ENCODE assay signal across 23 mouse cellular contexts in genomic region chr1:93691786-93692357, GRCm38 (mm10). TPM values are rescaled to one million over a fixed set of nuclear protein-coding genes. Genes with fewer than 3 reads are reported as not detected.
DNase-seq lines count a peak whose midpoint lies in the region; ATAC-seq and TF ChIP-seq lines count a peak whose summit lies in the region.
"Had no signal": no experiment of that assay in that cellular context is flagged by ENCODE, and none has a peak within 500 bp of the region (broad histone marks: within the 10 kb centered on the region; RNA-seq: fewer than 3 reads in every experiment).

No protein-coding gene starts in this region.

- no peak for TF ChIP-seq EP300 in stomach, postnatal 0 days (optimal IDR thresholded peaks at IDR 0.05)

- no peak overlapping the region for H3K9ac ChIP-seq in forebrain, embryonic 11.5 days (ENCODE audit: low read length)
- H3K9ac ChIP-seq in forebrain, embryonic 12.5 days, result no peak overlapping the region
- no peak overlapping the region for H3K9ac ChIP-seq in intestine, embryonic 16.5 days (ENCODE audit: low read depth, low read length)
- no peak overlapping the region for H3K9ac ChIP-seq in stomach, postnatal 0 days (ENCODE audit: low read length)
- no peak overlapping the region for H3K9ac ChIP-seq in hindbrain, embryonic 14.5 days
- H3K9ac ChIP-seq: embryonic facial prominence, embryonic 15.5 days; heart, embryonic 12.5 days; lung, embryonic 14.5 days; midbrain, embryonic 13.5 days had no signal

- ATAC-seq in forebrain, embryonic 11.5 days (replicated peaks; ENCODE audit: low FRiP score), result no peak
- ATAC-seq in forebrain, embryonic 12.5 days (ENCODE audit: low FRiP score), result no peak
- ATAC-seq in intestine, embryonic 16.5 days, result peak; percentile 47
- ATAC-seq in stomach, postnatal 0 days (ENCODE audit: low FRiP score, low TSS enrichment), result no peak; the same call in 1 of the 2 replicates
- ATAC-seq in hindbrain, embryonic 14.5 days (ENCODE audit: low FRiP score), result no peak
- ATAC-seq: activated CD4-positive, CD25-positive, alpha-beta regulatory T cell, adult 4 months; hindbrain, embryonic 16.5 days; midbrain, embryonic 13.5 days; Patski had no signal

- peak; percentile 41 for DNase-seq in forebrain, embryonic 11.5 days (ENCODE audit: low spot score)
- peak in 1 of 2 experiments; percentile 32 for DNase-seq in left cerebral cortex, adult 2 months (ENCODE audit: extremely low spot score in 1 of 2, low spot score in 2 of 2)
- DNase-seq in left cerebral cortex, adult 11 months (ENCODE audit: low spot score), result no peak
- peak; percentile 81 for DNase-seq in 416B (ENCODE audit: low read depth)
- DNase-seq in stomach, postnatal 0 days (ENCODE audit: low spot score), result no peak
- no peak for DNase-seq in hindbrain, embryonic 14.5 days (ENCODE audit: low spot score)
- DNase-seq: cerebellum, adult 9-11 months; kidney, adult 8-10 months; kidney, postnatal 36 days; left cerebral cortex, postnatal 4 days; lung, embryonic 14.5 days; thymus, postnatal 25 days had no signal

- 82% methylated on average over 10 of the region's 10 CpGs for WGBS in forebrain, embryonic 11.5 days
- WGBS in forebrain, embryonic 12.5 days, result 78% methylated on average over 10 of the region's 10 CpGs
- WGBS in intestine, embryonic 16.5 days, result 67% methylated on average over 10 of the region's 10 CpGs
- 63% methylated on average over 10 of the region's 10 CpGs for WGBS in stomach, postnatal 0 days
- 69% methylated on average over 10 of the region's 10 CpGs for WGBS in hindbrain, embryonic 14.5 days

- no peaks in the 10 kb centered on the region for H3K27me3 ChIP-seq in forebrain, embryonic 11.5 days (ENCODE audit: control insufficient read depth, insufficient read depth, low read length)
- 0 out of 2 replicates have a peak, but pooled peaks cover 4% of the 10 kb centered on the region for H3K27me3 ChIP-seq in forebrain, embryonic 12.5 days
- H3K27me3 ChIP-seq in intestine, embryonic 16.5 days (replicated peaks; ENCODE audit: control insufficient read depth, insufficient read depth, low read length), result no peaks in the 10 kb centered on the region
- no peaks in the 10 kb centered on the region for H3K27me3 ChIP-seq in stomach, postnatal 0 days (ENCODE audit: control insufficient read depth, insufficient read depth, low read length)
- H3K27me3 ChIP-seq in hindbrain, embryonic 14.5 days (ENCODE audit: control insufficient read depth, insufficient read depth, low read length), result no peaks in the 10 kb centered on the region
- H3K27me3 ChIP-seq: embryonic facial prominence, embryonic 15.5 days; heart, embryonic 12.5 days; midbrain, embryonic 13.5 days; Patski had no signal

- H3K27ac ChIP-seq in forebrain, embryonic 11.5 days (ENCODE audit: low read depth, low read length), result no peak overlapping the region
- H3K27ac ChIP-seq in forebrain, embryonic 12.5 days, result no peak overlapping the region
- H3K27ac ChIP-seq in left cerebral cortex, adult 2 months, result peak overlapping the region; percentile 50; the same call in 1 of the 2 replicates
- H3K27ac ChIP-seq in intestine, embryonic 16.5 days (ENCODE audit: low read length), result peak overlapping the region; percentile 16; the same call in 1 of the 2 replicates
- H3K27ac ChIP-seq in stomach, postnatal 0 days (replicated peaks), result no peak overlapping the region
- no peak overlapping the region for H3K27ac ChIP-seq in hindbrain, embryonic 14.5 days
- H3K27ac ChIP-seq: embryonic facial prominence, embryonic 15.5 days; forebrain, embryonic 10.5 days; macrophage; midbrain, embryonic 13.5 days had no signal

- H3K4me3 ChIP-seq in forebrain, embryonic 11.5 days (ENCODE audit: low read depth, low read length), result no peak overlapping the region
- H3K4me3 ChIP-seq in forebrain, embryonic 12.5 days (replicated peaks), result no peak overlapping the region
- no peak overlapping the region for H3K4me3 ChIP-seq in left cerebral cortex, adult 2 months
- no peak overlapping the region for H3K4me3 ChIP-seq in intestine, embryonic 16.5 days (ENCODE audit: low read length)
- no peak overlapping the region for H3K4me3 ChIP-seq in stomach, postnatal 0 days (ENCODE audit: low read depth, low read length)
- no peak overlapping the region for H3K4me3 ChIP-seq in hindbrain, embryonic 14.5 days (replicated peaks; ENCODE audit: low read length)
- H3K4me3 ChIP-seq: embryonic facial prominence, embryonic 15.5 days; forebrain, embryonic 10.5 days; heart, embryonic 12.5 days; midbrain, embryonic 13.5 days had no signal

- H3K9me3 ChIP-seq in forebrain, embryonic 11.5 days (ENCODE audit: control insufficient read depth, low read length), result no peaks in the 10 kb centered on the region
- no peaks in the 10 kb centered on the region for H3K9me3 ChIP-seq in forebrain, embryonic 12.5 days
- no peaks in the 10 kb centered on the region for H3K9me3 ChIP-seq in intestine, embryonic 16.5 days (ENCODE audit: control insufficient read depth, low read length)
- no peaks in the 10 kb centered on the region for H3K9me3 ChIP-seq in stomach, postnatal 0 days (ENCODE audit: control insufficient read depth, low read length)
- no peaks in the 10 kb centered on the region for H3K9me3 ChIP-seq in hindbrain, embryonic 14.5 days (ENCODE audit: control insufficient read depth, low read length)
- H3K9me3 ChIP-seq: embryonic facial prominence, embryonic 15.5 days; forebrain, embryonic 10.5 days; heart, embryonic 12.5 days; midbrain, embryonic 13.5 days had no signal

- intact Hi-C loops in left cerebral cortex, adult 2 months (cut with DNase I), result no loop called here

- H3K4me1 ChIP-seq in forebrain, embryonic 11.5 days (replicated peaks; ENCODE audit: control insufficient read depth, insufficient read depth, low read length), result no peaks in the 10 kb centered on the region
- H3K4me1 ChIP-seq in forebrain, embryonic 12.5 days, result peaks cover 5% of the 10 kb centered on the region
- peaks cover 11% of the 10 kb centered on the region for H3K4me1 ChIP-seq in intestine, embryonic 16.5 days (ENCODE audit: control insufficient read depth, insufficient read depth, low read length)
- peaks cover 2% of the 10 kb centered on the region; the same call in 1 of the 2 replicates for H3K4me1 ChIP-seq in stomach, postnatal 0 days (replicated peaks; ENCODE audit: control insufficient read depth, insufficient read depth)
- H3K4me1 ChIP-seq in hindbrain, embryonic 14.5 days (replicated peaks; ENCODE audit: control insufficient read depth, insufficient read depth, low read length), result peaks cover 16% of the 10 kb centered on the region

- TF ChIP-seq CTCF in left cerebral cortex, adult 2 months (IDR thresholded peaks at IDR 0.05), result no peak
- TF ChIP-seq CTCF in stomach, postnatal 0 days (IDR thresholded peaks at IDR 0.05; ENCODE audit: low read depth), result no peak

- H3K36me3 ChIP-seq in forebrain, embryonic 11.5 days (ENCODE audit: control insufficient read depth, insufficient read depth, low read length), result no peaks in the 10 kb centered on the region; the same call in 1 of the 2 replicates
- H3K36me3 ChIP-seq in forebrain, embryonic 12.5 days (replicated peaks), result peaks cover 24% of the 10 kb centered on the region
- no peaks in the 10 kb centered on the region for H3K36me3 ChIP-seq in intestine, embryonic 16.5 days (ENCODE audit: control insufficient read depth, insufficient read depth, low read length)
- peaks cover 3% of the 10 kb centered on the region for H3K36me3 ChIP-seq in stomach, postnatal 0 days (ENCODE audit: control insufficient read depth, insufficient read depth, low read length)
- H3K36me3 ChIP-seq in hindbrain, embryonic 14.5 days (replicated peaks; ENCODE audit: control insufficient read depth, insufficient read depth), result peaks cover 31% of the 10 kb centered on the region

- no peak overlapping the region for H3K4me2 ChIP-seq in forebrain, embryonic 11.5 days (ENCODE audit: low read depth, low read length, severe bottlenecking)
- H3K4me2 ChIP-seq in forebrain, embryonic 12.5 days, result no peak overlapping the region
- H3K4me2 ChIP-seq in intestine, embryonic 16.5 days (ENCODE audit: low read depth, low read length), result no peak overlapping the region
- no peak overlapping the region for H3K4me2 ChIP-seq in stomach, postnatal 0 days (replicated peaks; ENCODE audit: low read depth)
- H3K4me2 ChIP-seq in hindbrain, embryonic 14.5 days (replicated peaks), result no peak overlapping the region
- H3K4me2 ChIP-seq: embryonic facial prominence, embryonic 15.5 days; heart, embryonic 12.5 days; lung, embryonic 14.5 days; midbrain, embryonic 13.5 days had no signal

RNA-seq across cellular contexts. Expression of gene Bok, which starts 6.4 kb away (rescaled TPM):
- polyA plus RNA-seq in forebrain, embryonic 11.5 days (2014; fragmentation: Nextera tagmentation; extraction: Ambion mirVana), result 44.0 and 48.6 TPM in 2 replicates
- polyA plus RNA-seq in forebrain, embryonic 12.5 days (2016; fragmentation: Nextera tagmentation; extraction: Ambion mirVana), result 50.8 and 57.6 TPM in 2 replicates
- total RNA-seq in left cerebral cortex, adult 2 months (2021), result 10 to 100 TPM; 33.2 to 35.8 TPM
- 44.7 and 53.0 TPM in 2 replicates for polyA plus RNA-seq in intestine, embryonic 16.5 days (2015; fragmentation: Nextera tagmentation; extraction: Ambion mirVana)
- polyA plus RNA-seq in stomach, postnatal 0 days (2015; fragmentation: Nextera tagmentation; extraction: Ambion mirVana), result 66.9 and 69.9 TPM in 2 replicates
- polyA plus RNA-seq in hindbrain, embryonic 14.5 days (2014; fragmentation: Nextera tagmentation; extraction: Ambion mirVana), result 79.8 and 82.4 TPM in 2 replicates
- total RNA-seq: neutrophil, adult 5-6 weeks had no signal
- polyA plus RNA-seq: activated CD4-positive, CD25-positive, alpha-beta regulatory T cell, adult 4 months; macrophage had no signal

RNA-seq across cellular contexts. Expression of gene Stk25, which starts 33.4 kb away (rescaled TPM):
- polyA plus RNA-seq in forebrain, embryonic 11.5 days (2014; fragmentation: Nextera tagmentation; extraction: Ambion mirVana), result 186 and 206 TPM in 2 replicates
- polyA plus RNA-seq in forebrain, embryonic 12.5 days (2016; fragmentation: Nextera tagmentation; extraction: Ambion mirVana), result 202 and 216 TPM in 2 replicates
- total RNA-seq in left cerebral cortex, adult 2 months (2021), result 100 to 1,000 TPM; 360 to 388 TPM
- polyA plus RNA-seq in intestine, embryonic 16.5 days (2015; fragmentation: Nextera tagmentation; extraction: Ambion mirVana), result 164 and 171 TPM in 2 replicates
- polyA plus RNA-seq in stomach, postnatal 0 days (2015; fragmentation: Nextera tagmentation; extraction: Ambion mirVana), result 107 and 115 TPM in 2 replicates
- 354 and 373 TPM in 2 replicates for polyA plus RNA-seq in hindbrain, embryonic 14.5 days (2014; fragmentation: Nextera tagmentation; extraction: Ambion mirVana)

RNA-seq across cellular contexts. Expression of gene Atg4b, which starts 59.4 kb away (rescaled TPM):
- polyA plus RNA-seq in forebrain, embryonic 11.5 days (2014; fragmentation: Nextera tagmentation; extraction: Ambion mirVana), result 89.9 and 93.3 TPM in 2 replicates
- polyA plus RNA-seq in forebrain, embryonic 12.5 days (2016; fragmentation: Nextera tagmentation; extraction: Ambion mirVana), result 102 and 113 TPM in 2 replicates
- 10 to 100 TPM; 79.7 to 89.7 TPM for total RNA-seq in left cerebral cortex, adult 2 months (2021)
- polyA plus RNA-seq in intestine, embryonic 16.5 days (2015; fragmentation: Nextera tagmentation; extraction: Ambion mirVana), result 64.9 and 69.1 TPM in 2 replicates
- polyA plus RNA-seq in stomach, postnatal 0 days (2015; fragmentation: Nextera tagmentation; extraction: Ambion mirVana), result 61.7 and 63.0 TPM in 2 replicates
- 89.3 and 91.7 TPM in 2 replicates for polyA plus RNA-seq in hindbrain, embryonic 14.5 days (2014; fragmentation: Nextera tagmentation; extraction: Ambion mirVana)

Comparison
In these comparisons a context has a peak if more than half of its experiments do, and no peak if none do; other contexts are left out.
1. DNase-seq: peak in forebrain, embryonic 11.5 days (single experiment) and 416B (single experiment); none in left cerebral cortex, adult 11 months (single experiment), stomach, postnatal 0 days (single experiment) and hindbrain, embryonic 14.5 days (single experiment).
2. H3K27ac ChIP-seq: peak in left cerebral cortex, adult 2 months (single experiment) and intestine, embryonic 16.5 days (single experiment); none in forebrain, embryonic 11.5 days (single experiment), forebrain, embryonic 12.5 days (single experiment), stomach, postnatal 0 days (single experiment) and hindbrain, embryonic 14.5 days (single experiment).